Mouse (Mus musculus) liver, postnatal 0 days (tissue): ENCODE results near the gene Rnf166.

Source experiments
- CTCF ChIP-seq: sonication (generic); IDR thresholded peaks from 2 replicates; pipeline ENCODE4 v1.5.1; 2016; ENCODE audit warnings: antibody characterized with exemption, low read depth
- EP300 ChIP-seq: IDR thresholded peaks from 2 replicates; pipeline ENCODE4 v1.6.1; 2016; ENCODE audit warnings: antibody characterized with exemption, low read depth, mild to moderate bottlenecking

GRCm38 (mm10) chr8:122522796-122523651, 47.2 kb upstream of the Rnf166 start:
- no peak for TF ChIP-seq EP300
- no peak for TF ChIP-seq CTCF
